ENCODE assay signal across 33 mouse cellular contexts in genomic region chr4:118604065-118604464, GRCm38 (mm10). TPM values are rescaled to one million over a fixed set of nuclear protein-coding genes. Genes with fewer than 3 reads are reported as not detected.
DNase-seq lines count a peak whose midpoint lies in the region; ATAC-seq lines count a peak whose summit lies in the region.
"Had no signal": no experiment of that assay in that cellular context is flagged by ENCODE, and none has a peak within 500 bp of the region (broad histone marks: within the 10 kb centered on the region; RNA-seq: fewer than 3 reads in every experiment).

No protein-coding gene starts in this region.

- H3K9me3 ChIP-seq in embryonic facial prominence, embryonic 15.5 days (replicated peaks), result no peaks in the 10 kb centered on the region
- no peaks in the 10 kb centered on the region for H3K9me3 ChIP-seq in embryonic facial prominence, embryonic 10.5 days
- no peaks in the 10 kb centered on the region for H3K9me3 ChIP-seq in forebrain, embryonic 12.5 days
- H3K9me3 ChIP-seq: embryonic facial prominence, embryonic 12.5 days; forebrain, embryonic 10.5 days; forebrain, embryonic 13.5 days; forebrain, embryonic 15.5 days had no signal

- no peaks in the 10 kb centered on the region for H3K4me1 ChIP-seq in embryonic facial prominence, embryonic 15.5 days
- H3K4me1 ChIP-seq in embryonic facial prominence, embryonic 10.5 days, result 0 out of 2 replicates have a peak, but pooled peaks cover 2% of the 10 kb centered on the region
- H3K4me1 ChIP-seq in forebrain, embryonic 12.5 days, result no peaks in the 10 kb centered on the region
- H3K4me1 ChIP-seq: embryonic facial prominence, embryonic 12.5 days; forebrain, embryonic 13.5 days; forebrain, embryonic 15.5 days had no signal

- WGBS in embryonic facial prominence, embryonic 15.5 days, result 40% methylated on average over 4 of the region's 4 CpGs
- 50% methylated on average over 4 of the region's 4 CpGs for WGBS in embryonic facial prominence, embryonic 10.5 days
- 80% methylated on average over 4 of the region's 4 CpGs for WGBS in forebrain, embryonic 12.5 days

- no peak overlapping the region for H3K27ac ChIP-seq in embryonic facial prominence, embryonic 15.5 days (replicated peaks)
- H3K27ac ChIP-seq in embryonic facial prominence, embryonic 10.5 days (replicated peaks), result no peak overlapping the region
- no peak overlapping the region for H3K27ac ChIP-seq in forebrain, embryonic 12.5 days
- H3K27ac ChIP-seq: embryonic facial prominence, embryonic 12.5 days; forebrain, embryonic 10.5 days; forebrain, embryonic 13.5 days; forebrain, embryonic 15.5 days had no signal

- H3K4me2 ChIP-seq in embryonic facial prominence, embryonic 15.5 days (replicated peaks), result no peak overlapping the region
- H3K4me2 ChIP-seq in forebrain, embryonic 12.5 days, result no peak overlapping the region
- H3K4me2 ChIP-seq: embryonic facial prominence, embryonic 12.5 days; forebrain, embryonic 13.5 days; forebrain, embryonic 15.5 days had no signal

- peaks cover 4% of the 10 kb centered on the region for H3K27me3 ChIP-seq in embryonic facial prominence, embryonic 15.5 days
- H3K27me3 ChIP-seq in embryonic facial prominence, embryonic 10.5 days (replicated peaks; ENCODE audit: low read depth, poor library complexity, severe bottlenecking), result no peaks in the 10 kb centered on the region
- H3K27me3 ChIP-seq in forebrain, embryonic 12.5 days, result no peaks in the 10 kb centered on the region
- H3K27me3 ChIP-seq: embryonic facial prominence, embryonic 12.5 days; forebrain, embryonic 13.5 days; forebrain, embryonic 15.5 days had no signal

- ATAC-seq in embryonic facial prominence, embryonic 15.5 days (ENCODE audit: insufficient number of reproducible peaks, low FRiP score, low TSS enrichment, low read depth), result peak; percentile 47; the same call in 1 of the 2 replicates
- peak; percentile 54 for ATAC-seq in granulocyte monocyte progenitor cell, adult 5-6 weeks (replicated peaks; ENCODE audit: poor library complexity, severe bottlenecking)
- no peak for ATAC-seq in forebrain, embryonic 12.5 days (ENCODE audit: low FRiP score)
- ATAC-seq: activated CD4-positive, CD25-positive, alpha-beta regulatory T cell, adult 4 months; CD4-positive, CD25-positive, alpha-beta regulatory T cell, adult 4 months; forebrain, embryonic 13.5 days; forebrain, embryonic 15.5 days; forebrain, postnatal 0 days; Patski had no signal

- H3K36me3 ChIP-seq in embryonic facial prominence, embryonic 15.5 days, result no peaks in the 10 kb centered on the region
- no peaks in the 10 kb centered on the region for H3K36me3 ChIP-seq in embryonic facial prominence, embryonic 10.5 days (replicated peaks)
- H3K36me3 ChIP-seq in forebrain, embryonic 12.5 days (replicated peaks), result no peaks in the 10 kb centered on the region
- H3K36me3 ChIP-seq: embryonic facial prominence, embryonic 12.5 days; forebrain, embryonic 10.5 days; forebrain, embryonic 15.5 days had no signal

- no peak overlapping the region for H3K9ac ChIP-seq in embryonic facial prominence, embryonic 15.5 days
- H3K9ac ChIP-seq in forebrain, embryonic 12.5 days, result no peak overlapping the region
- H3K9ac ChIP-seq: embryonic facial prominence, embryonic 12.5 days; forebrain, embryonic 13.5 days; forebrain, embryonic 15.5 days; forebrain, postnatal 0 days had no signal

- H3K4me3 ChIP-seq in embryonic facial prominence, embryonic 15.5 days (replicated peaks), result no peak overlapping the region
- H3K4me3 ChIP-seq in embryonic facial prominence, embryonic 10.5 days, result no peak overlapping the region
- H3K4me3 ChIP-seq in forebrain, embryonic 12.5 days (replicated peaks), result no peak overlapping the region
- H3K4me3 ChIP-seq: embryonic facial prominence, embryonic 12.5 days; erythroblast, embryonic 14.5 days; forebrain, embryonic 10.5 days; forebrain, embryonic 13.5 days; forebrain, embryonic 15.5 days had no signal

- DNase-seq in embryonic facial prominence, embryonic 10.5 days (ENCODE audit: low spot score), result no peak
- DNase-seq in 416B (ENCODE audit: low read depth), result peak; percentile 68
- DNase-seq in ES-CJ7 (ENCODE audit: low read depth, low spot score), result peak; percentile 12
- DNase-seq in adrenal gland, adult 8-10 months, result no peak
- no peak for DNase-seq in Muller cell, postnatal 12 days (ENCODE audit: inconsistent ontology term)
- DNase-seq: adrenal gland, postnatal 10 days; adrenal gland, postnatal 25 days; B cell, adult 2 months; cerebellum, adult 11 months; cerebellum, adult 18-20 months; cerebellum, adult 8-10 months; cerebellum, adult 9-11 months; cerebellum, postnatal 25 days; embryo, embryonic 11 days; forebrain, postnatal 0 days had no signal

RNA-seq across cellular contexts. Expression of gene Cfap57, which starts 16.5 kb away (rescaled TPM):
- polyA plus RNA-seq in embryonic facial prominence, embryonic 15.5 days (2015; fragmentation: Nextera tagmentation; extraction: Ambion mirVana), result 2.3 and 3.3 TPM in 2 replicates
- 0.39 and 0.49 TPM in 2 replicates for polyA plus RNA-seq in embryonic facial prominence, embryonic 10.5 days (2016; fragmentation: Nextera tagmentation; extraction: Ambion mirVana)
- 1.2 and 1.3 TPM in 2 replicates for total RNA-seq in granulocyte monocyte progenitor cell, adult 5-6 weeks (2014; fragmentation: Nextera tagmentation)
- 2.8 and 3.9 TPM in 2 replicates for total RNA-seq in granulocyte monocyte progenitor cell, adult 5-6 weeks (2017)
- 0.74 and 0.89 TPM in 2 replicates for polyA plus RNA-seq in forebrain, embryonic 12.5 days (2016; fragmentation: Nextera tagmentation; extraction: Ambion mirVana)
- total RNA-seq in adrenal gland, adult 8-10 months (2022), result under 1 TPM in 2 of 4 experiments, not detected in 2; 0.06 to 0.22 TPM
- total RNA-seq: adrenal gland, adult 18-20 months; adrenal gland, postnatal 10 days; adrenal gland, postnatal 25 days; CH12.LX; gastrocnemius, adult 18-20 months; MEL had no signal
- polyA plus RNA-seq: activated CD4-positive, CD25-positive, alpha-beta regulatory T cell, adult 4 months; CD4-positive, CD25-positive, alpha-beta regulatory T cell, adult 4 months had no signal

RNA-seq across cellular contexts. Expression of gene Ebna1bp2, which starts 16.5 kb away (rescaled TPM):
- 120 and 128 TPM in 2 replicates for polyA plus RNA-seq in embryonic facial prominence, embryonic 15.5 days (2015; fragmentation: Nextera tagmentation; extraction: Ambion mirVana)
- 191 and 209 TPM in 2 replicates for polyA plus RNA-seq in embryonic facial prominence, embryonic 10.5 days (2016; fragmentation: Nextera tagmentation; extraction: Ambion mirVana)
- total RNA-seq in granulocyte monocyte progenitor cell, adult 5-6 weeks (2014; fragmentation: Nextera tagmentation), result 100 and 111 TPM in 2 replicates
- 158 and 165 TPM in 2 replicates for total RNA-seq in granulocyte monocyte progenitor cell, adult 5-6 weeks (2017)
- 193 and 200 TPM in 2 replicates for polyA plus RNA-seq in forebrain, embryonic 12.5 days (2016; fragmentation: Nextera tagmentation; extraction: Ambion mirVana)
- 10 to 100 TPM; 69.8 to 83.0 (median 76.6) TPM for total RNA-seq in adrenal gland, adult 8-10 months (2022)

RNA-seq across cellular contexts. Expression of gene Olfr62, which starts 54.7 kb away (rescaled TPM):
- polyA plus RNA-seq in embryonic facial prominence, embryonic 15.5 days (2015; fragmentation: Nextera tagmentation; extraction: Ambion mirVana), result 0.17 and 0.18 TPM in 2 replicates
- polyA plus RNA-seq in embryonic facial prominence, embryonic 10.5 days (2016; fragmentation: Nextera tagmentation; extraction: Ambion mirVana), result not detected in 2 replicates
- total RNA-seq in granulocyte monocyte progenitor cell, adult 5-6 weeks (2014; fragmentation: Nextera tagmentation), result not detected in 2 replicates
- total RNA-seq in granulocyte monocyte progenitor cell, adult 5-6 weeks (2017), result not detected in 2 replicates
- not detected in 2 replicates for polyA plus RNA-seq in forebrain, embryonic 12.5 days (2016; fragmentation: Nextera tagmentation; extraction: Ambion mirVana)
- total RNA-seq in adrenal gland, adult 8-10 months (2022), result not detected
- total RNA-seq: adrenal gland, adult 18-20 months; adrenal gland, postnatal 10 days; adrenal gland, postnatal 25 days; adrenal gland, postnatal 4 days; CH12.LX; ES-E14; forebrain, postnatal 0 days; gastrocnemius, adult 18-20 months; MEL had no signal
- polyA plus RNA-seq: activated CD4-positive, CD25-positive, alpha-beta regulatory T cell, adult 4 months; brain, embryonic 14.5 days; CD4-positive, CD25-positive, alpha-beta regulatory T cell, adult 4 months; embryonic facial prominence, embryonic 12.5 days; erythroblast, embryonic 14.5 days; forebrain, embryonic 10.5 days; forebrain, embryonic 13.5 days; forebrain, embryonic 15.5 days; forebrain, postnatal 0 days; Patski had no signal

Comparison
In these comparisons a context has a peak if more than half of its experiments do, and no peak if none do; other contexts are left out.
1. DNase-seq: peak in 416B (single experiment) and ES-CJ7 (single experiment); none in embryonic facial prominence, embryonic 10.5 days (single experiment), adrenal gland, adult 8-10 months (single experiment) and Muller cell, postnatal 12 days (single experiment).